Mouse (Mus musculus): ENCODE results near the gene Mybpc3. TPM values are rescaled to one million over a fixed set of nuclear protein-coding genes. Genes with fewer than 3 reads are reported as not detected.

Gene Mybpc3
- polyA plus RNA-seq, 1 experiment from 2014 or later = 1.6 TPM

GRCm38 (mm10) chr2:91096524-91096923 lies 21.4 kb upstream of the Mybpc3 start:
- Histone ChIP-seq H3K36me3 (replicated peaks; ENCODE audit: control insufficient read depth, insufficient read depth, low read depth, low read length) (no peaks in the 10 kb centered on the region), H3K27me3 (ENCODE audit: control insufficient read depth, insufficient read depth, low read length) (no peaks in the 10 kb centered on the region), H3K9ac (replicated peaks; ENCODE audit: low read length) (no peak overlapping the region; the same call in 1 of the 2 replicates), H3K9me3 (replicated peaks; ENCODE audit: control insufficient read depth, low read length) (no peaks in the 10 kb centered on the region), H3K4me1 (ENCODE audit: control insufficient read depth, insufficient read depth, low read length) (no peaks in the 10 kb centered on the region), H3K27ac (replicated peaks; ENCODE audit: low read depth, low read length) (no peak overlapping the region), H3K4me3 (ENCODE audit: low read depth, low read length) (no peak overlapping the region), H3K4me2 (ENCODE audit: low read depth, low read length) (no peak overlapping the region)
- WGBS = 63% methylated on average over 14 of the region's 14 CpGs
- DNase-seq (ENCODE audit: low spot score) (no peak), ATAC-seq (replicated peaks; ENCODE audit: insufficient number of reproducible peaks, low FRiP score, low TSS enrichment, low read depth) (no peak)

- Histone ChIP-seq H3K27ac (replicated peaks; ENCODE audit: low read depth, low read length) (no peak overlapping the region), H3K9me3 (replicated peaks; ENCODE audit: control insufficient read depth, low read length) (no peaks in the 10 kb centered on the region), H3K4me2 (ENCODE audit: low read depth, low read length) (no peak overlapping the region), H3K36me3 (replicated peaks; ENCODE audit: control insufficient read depth, insufficient read depth, low read depth, low read length) (no peaks in the 10 kb centered on the region), H3K27me3 (ENCODE audit: control insufficient read depth, insufficient read depth, low read length) (no peaks in the 10 kb centered on the region), H3K9ac (replicated peaks; ENCODE audit: low read length) (no peak overlapping the region), H3K4me1 (ENCODE audit: control insufficient read depth, insufficient read depth, low read length) (no peaks in the 10 kb centered on the region), H3K4me3 (ENCODE audit: low read depth, low read length) (no peak overlapping the region)
- no peak for DNase-seq (ENCODE audit: low spot score)
- ATAC-seq (replicated peaks; ENCODE audit: insufficient number of reproducible peaks, low FRiP score, low TSS enrichment, low read depth) = no peak
- 82% methylated on average over 10 of the region's 10 CpGs for WGBS
These were observed 20.9 kb upstream of the Mybpc3 start for GRCm38 (mm10) chr2:91097015-91097414.

GRCm38 (mm10) chr2:91098156-91098555 lies 19.8 kb upstream of the Mybpc3 start:
- no peak overlapping the region for H3K4me3 ChIP-seq (ENCODE audit: low read depth, low read length)
- no peaks in the 10 kb centered on the region for H3K9me3 ChIP-seq (replicated peaks; ENCODE audit: control insufficient read depth, low read length)
- no peaks in the 10 kb centered on the region for H3K4me1 ChIP-seq (ENCODE audit: control insufficient read depth, insufficient read depth, low read length)
- 81% methylated on average over 2 of the region's 2 CpGs for WGBS
- H3K36me3 ChIP-seq (replicated peaks; ENCODE audit: control insufficient read depth, insufficient read depth, low read depth, low read length) = no peaks in the 10 kb centered on the region
- DNase-seq (ENCODE audit: low spot score) (no peak), ATAC-seq (replicated peaks; ENCODE audit: insufficient number of reproducible peaks, low FRiP score, low TSS enrichment, low read depth) (no peak)
- H3K9ac ChIP-seq (replicated peaks; ENCODE audit: low read length) = no peak overlapping the region
- no peak overlapping the region for H3K27ac ChIP-seq (replicated peaks; ENCODE audit: low read depth, low read length)
- H3K27me3 ChIP-seq (ENCODE audit: control insufficient read depth, insufficient read depth, low read length) = no peaks in the 10 kb centered on the region
- no peak overlapping the region for H3K4me2 ChIP-seq (ENCODE audit: low read depth, low read length)

- no peaks in the 10 kb centered on the region for H3K36me3 ChIP-seq (replicated peaks; ENCODE audit: control insufficient read depth, insufficient read depth, low read depth, low read length)
- H3K4me1 ChIP-seq (ENCODE audit: control insufficient read depth, insufficient read depth, low read length) = no peaks in the 10 kb centered on the region
- H3K9ac ChIP-seq (replicated peaks; ENCODE audit: low read length) = no peak overlapping the region; the same call in 1 of the 2 replicates
- no peak overlapping the region for H3K4me2 ChIP-seq (ENCODE audit: low read depth, low read length)
- peak; percentile 58; the same call in 1 of the 2 replicates for ATAC-seq (replicated peaks; ENCODE audit: insufficient number of reproducible peaks, low FRiP score, low TSS enrichment, low read depth)
- 15% methylated on average over 7 of the region's 7 CpGs for WGBS
- no peaks in the 10 kb centered on the region for H3K27me3 ChIP-seq (ENCODE audit: control insufficient read depth, insufficient read depth, low read length)
- H3K27ac ChIP-seq (replicated peaks; ENCODE audit: low read depth, low read length) = no peak overlapping the region
- peak; percentile 95 for DNase-seq (ENCODE audit: low spot score)
- H3K4me3 ChIP-seq (ENCODE audit: low read depth, low read length) = no peak overlapping the region
- no peaks in the 10 kb centered on the region for H3K9me3 ChIP-seq (replicated peaks; ENCODE audit: control insufficient read depth, low read length)
These were observed 16.7 kb upstream of the Mybpc3 start for GRCm38 (mm10) chr2:91101124-91101740.

- Histone ChIP-seq H3K9me3 (replicated peaks; ENCODE audit: control insufficient read depth, low read length) (no peaks in the 10 kb centered on the region), H3K27ac (replicated peaks; ENCODE audit: low read depth, low read length) (no peak overlapping the region), H3K4me2 (ENCODE audit: low read depth, low read length) (no peak overlapping the region), H3K4me3 (ENCODE audit: low read depth, low read length) (no peak overlapping the region), H3K36me3 (replicated peaks; ENCODE audit: control insufficient read depth, insufficient read depth, low read depth, low read length) (no peaks in the 10 kb centered on the region), H3K27me3 (ENCODE audit: control insufficient read depth, insufficient read depth, low read length) (no peaks in the 10 kb centered on the region), H3K9ac (replicated peaks; ENCODE audit: low read length) (no peak overlapping the region), H3K4me1 (ENCODE audit: control insufficient read depth, insufficient read depth, low read length) (no peaks in the 10 kb centered on the region)
- WGBS = 84% methylated on average over 3 of the region's 3 CpGs
- ATAC-seq (replicated peaks; ENCODE audit: insufficient number of reproducible peaks, low FRiP score, low TSS enrichment, low read depth) (no peak), DNase-seq (ENCODE audit: low spot score) (no peak)
These were observed 9.8 kb upstream of the Mybpc3 start for GRCm38 (mm10) chr2:91108156-91108555.

GRCm38 (mm10) chr2:91109241-91109640 lies 8.7 kb upstream of the Mybpc3 start:
- H3K36me3 ChIP-seq (replicated peaks; ENCODE audit: control insufficient read depth, insufficient read depth, low read depth, low read length) = no peaks in the 10 kb centered on the region
- DNase-seq (ENCODE audit: low spot score) = no peak
- no peaks in the 10 kb centered on the region for H3K27me3 ChIP-seq (ENCODE audit: control insufficient read depth, insufficient read depth, low read length)
- no peaks in the 10 kb centered on the region for H3K4me1 ChIP-seq (ENCODE audit: control insufficient read depth, insufficient read depth, low read length)
- WGBS = 80% methylated on average over 5 of the region's 5 CpGs
- no peak for ATAC-seq (replicated peaks; ENCODE audit: insufficient number of reproducible peaks, low FRiP score, low TSS enrichment, low read depth)
- no peak overlapping the region for H3K4me2 ChIP-seq (ENCODE audit: low read depth, low read length)
- H3K9me3 ChIP-seq (replicated peaks; ENCODE audit: control insufficient read depth, low read length) = no peaks in the 10 kb centered on the region
- no peak overlapping the region for H3K4me3 ChIP-seq (ENCODE audit: low read depth, low read length)
- no peak overlapping the region for H3K9ac ChIP-seq (replicated peaks; ENCODE audit: low read length)
- H3K27ac ChIP-seq (replicated peaks; ENCODE audit: low read depth, low read length) = no peak overlapping the region

- Histone ChIP-seq H3K4me1 (ENCODE audit: control insufficient read depth, insufficient read depth, low read length) (no peaks in the 10 kb centered on the region), H3K4me3 (ENCODE audit: low read depth, low read length) (no peak overlapping the region), H3K9me3 (replicated peaks; ENCODE audit: control insufficient read depth, low read length) (no peaks in the 10 kb centered on the region), H3K9ac (replicated peaks; ENCODE audit: low read length) (no peak overlapping the region), H3K27ac (replicated peaks; ENCODE audit: low read depth, low read length) (no peak overlapping the region), H3K4me2 (ENCODE audit: low read depth, low read length) (no peak overlapping the region), H3K36me3 (replicated peaks; ENCODE audit: control insufficient read depth, insufficient read depth, low read depth, low read length) (no peaks in the 10 kb centered on the region), H3K27me3 (ENCODE audit: control insufficient read depth, insufficient read depth, low read length) (no peaks in the 10 kb centered on the region)
- 90% methylated on average over 5 of the region's 5 CpGs for WGBS
- DNase-seq (ENCODE audit: low spot score) (no peak), ATAC-seq (replicated peaks; ENCODE audit: insufficient number of reproducible peaks, low FRiP score, low TSS enrichment, low read depth) (no peak)
These were observed 8.0 kb upstream of the Mybpc3 start for GRCm38 (mm10) chr2:91109807-91110385.

- no peak overlapping the region for H3K9ac ChIP-seq (replicated peaks; ENCODE audit: low read length)
- H3K27me3 ChIP-seq (ENCODE audit: control insufficient read depth, insufficient read depth, low read length) = no peaks in the 10 kb centered on the region
- ATAC-seq (replicated peaks; ENCODE audit: insufficient number of reproducible peaks, low FRiP score, low TSS enrichment, low read depth) (no peak), DNase-seq (ENCODE audit: low spot score) (no peak)
- H3K9me3 ChIP-seq (replicated peaks; ENCODE audit: control insufficient read depth, low read length) = no peaks in the 10 kb centered on the region
- no peak overlapping the region for H3K4me2 ChIP-seq (ENCODE audit: low read depth, low read length)
- H3K4me3 ChIP-seq (ENCODE audit: low read depth, low read length) = no peak overlapping the region
- 81% methylated on average over 6 of the region's 6 CpGs for WGBS
- no peaks in the 10 kb centered on the region for H3K36me3 ChIP-seq (replicated peaks; ENCODE audit: control insufficient read depth, insufficient read depth, low read depth, low read length)
- H3K27ac ChIP-seq (replicated peaks; ENCODE audit: low read depth, low read length) = no peak overlapping the region
- H3K4me1 ChIP-seq (ENCODE audit: control insufficient read depth, insufficient read depth, low read length) = peaks cover 1% of the 10 kb centered on the region; the same call in 1 of the 2 replicates
These were observed 7.5 kb upstream of the Mybpc3 start for GRCm38 (mm10) chr2:91110429-91110828.

All from embryonic facial prominence, embryonic 11.5 days (tissue).